Mouse (Mus musculus) CH12.LX (cell line): ENCODE results near the gene Dpf3. TPM values are rescaled to one million over a fixed set of nuclear protein-coding genes. Genes with fewer than 3 reads are reported as not detected.

Source experiments
- DNase-seq: peaks from one replicate; pipeline ENCODE4 v3.0.0-alpha.2; 2013; ENCODE audit errors: extremely low read depth
- H3K27ac ChIP-seq: 2 replicates; pipeline ENCODE4 v1.5.1; 2012; ENCODE audit warnings: low read depth, mild to moderate bottlenecking, control low read depth, moderate library complexity; ENCODE audit not compliant: insufficient read depth
- H3K27me3 ChIP-seq: replicated peaks from 2 replicates; pipeline ENCODE3; 2012; ENCODE audit warnings: inconsistent platforms
- H3K36me3 ChIP-seq, 2 experiments: replicated peaks in 1 of 2; 2 replicates each; pipeline versions ENCODE3 to v1.6.1; 2012; ENCODE audit warnings: inconsistent platforms in 1 of 2, low read length in 1 of 2, mild to moderate bottlenecking in 1 of 2, mixed read lengths in 1 of 2, moderate library complexity in 1 of 2; ENCODE audit not compliant: control insufficient read depth in 1 of 2, insufficient read depth in 1 of 2
- H3K4me1 ChIP-seq, 2 experiments: 2 replicates each; pipeline ENCODE4 v1.6.1; 2012; ENCODE audit warnings: inconsistent platforms in 1 of 2, moderate library complexity in 1 of 2; ENCODE audit not compliant: insufficient read depth in 2 of 2, control insufficient read depth in 1 of 2
- H3K4me2 ChIP-seq: 2 replicates; pipeline ENCODE4 v1.6.1; 2012; ENCODE audit warnings: low read depth, mild to moderate bottlenecking, control low read depth; ENCODE audit not compliant: poor library complexity, insufficient read depth, severe bottlenecking
- H3K4me3 ChIP-seq, 3 experiments: fragments of 150-350 bp in 1 of 3; sonication (generic) in 1 of 3; replicated peaks in 1 of 3; 2 replicates each; pipeline versions ENCODE3 to v1.5.1; 2011 to 2012; ENCODE audit warnings: low read depth in 2 of 3, low read length in 2 of 3, mild to moderate bottlenecking in 2 of 3, moderate library complexity in 2 of 3, control low read depth in 1 of 3, improper control_type of control experiment in 1 of 3, inconsistent platforms in 1 of 3, mixed read lengths in 1 of 3; ENCODE audit not compliant: poor library complexity in 1 of 3
- H3K79me2 ChIP-seq: replicated peaks from 2 replicates; pipeline ENCODE4 v1.6.1; 2012; ENCODE audit warnings: mild to moderate bottlenecking, moderate library complexity; ENCODE audit not compliant: control insufficient read depth, poor library complexity, insufficient read depth, severe bottlenecking; ENCODE audit errors: extremely low read depth
- H3K9ac ChIP-seq: 2 replicates; pipeline ENCODE4 v1.6.1; 2012; ENCODE audit warnings: low read depth, mild to moderate bottlenecking, control low read depth, moderate library complexity; ENCODE audit not compliant: insufficient read depth
- H3K9me3 ChIP-seq: replicated peaks from 2 replicates; pipeline ENCODE3; 2012; ENCODE audit warnings: low read length, inconsistent platforms, mixed read lengths
- BHLHE40 ChIP-seq: IDR thresholded peaks from 2 replicates; pipeline ENCODE4 v1.6.1; 2011; ENCODE audit warnings: mild to moderate bottlenecking, low read depth, low read length, improper control_type of control experiment
- CTCF ChIP-seq, 2 experiments: IDR thresholded peaks in 1 of 2; conservative IDR thresholded peaks in 1 of 2; 2 replicates each; pipeline ENCODE4 v1.5.1; 2011 to 2012; ENCODE audit warnings: low read depth in 2 of 2, low read length in 2 of 2, improper control_type of control experiment in 1 of 2, inconsistent platforms in 1 of 2, mild to moderate bottlenecking in 1 of 2, moderate library complexity in 1 of 2
- ELF1 ChIP-seq: IDR thresholded peaks from 2 replicates; pipeline ENCODE4 v1.6.1; 2014; ENCODE audit warnings: low read depth, mild to moderate bottlenecking, inconsistent platforms, low read length, improper control_type of control experiment
- HCFC1 ChIP-seq: IDR thresholded peaks from 2 replicates; pipeline ENCODE4 v1.6.1; 2012; ENCODE audit warnings: low read depth, mild to moderate bottlenecking, inconsistent platforms, low read length, improper control_type of control experiment
- JUN ChIP-seq: IDR thresholded peaks from 2 replicates; pipeline ENCODE4 v1.6.1; 2011; ENCODE audit warnings: low read depth, mild to moderate bottlenecking, low read length, improper control_type of control experiment, moderate library complexity; ENCODE audit not compliant: insufficient read depth
- MAFK ChIP-seq: IDR thresholded peaks from 2 replicates; pipeline ENCODE4 v1.6.1; 2011; ENCODE audit warnings: low read length, improper control_type of control experiment; ENCODE audit not compliant: insufficient replicate concordance
- MXI1 ChIP-seq: IDR thresholded peaks from 2 replicates; pipeline ENCODE4 v1.6.1; 2011; ENCODE audit warnings: mild to moderate bottlenecking, low read depth, low read length, improper control_type of control experiment
- MYC ChIP-seq: IDR thresholded peaks from 2 replicates; pipeline ENCODE4 v1.6.1; 2011; ENCODE audit warnings: low read depth, mild to moderate bottlenecking, improper control_type of control experiment, low read length
- NELFE ChIP-seq: IDR thresholded peaks from 2 replicates; pipeline ENCODE4 v1.6.1; 2011; ENCODE audit warnings: low read depth, low read length, improper control_type of control experiment
- NRF1 ChIP-seq: IDR thresholded peaks from 2 replicates; pipeline ENCODE4 v1.6.1; 2014; ENCODE audit warnings: low read depth, mild to moderate bottlenecking, inconsistent platforms, low read length, improper control_type of control experiment, moderate library complexity
- POLR2A ChIP-seq: IDR thresholded peaks from 2 replicates; pipeline ENCODE4 v1.6.1; 2011; ENCODE audit warnings: low read depth, mild to moderate bottlenecking, improper control_type of control experiment, low read length
- POLR2AphosphoS2 ChIP-seq: IDR thresholded peaks from 2 replicates; pipeline ENCODE4 v1.6.1; 2011; ENCODE audit warnings: low read depth, low read length, improper control_type of control experiment
- RCOR1 ChIP-seq: conservative IDR thresholded peaks from 2 replicates; pipeline ENCODE4 v1.6.1; 2012; ENCODE audit warnings: low read depth, mild to moderate bottlenecking, inconsistent platforms, low read length, improper control_type of control experiment
- SIN3A ChIP-seq: IDR thresholded peaks from 2 replicates; pipeline ENCODE4 v1.6.1; 2012; ENCODE audit warnings: low read length, improper control_type of control experiment, inconsistent platforms
- TBP ChIP-seq: conservative IDR thresholded peaks from 2 replicates; pipeline ENCODE4 v1.6.1; 2011; ENCODE audit warnings: low read depth, low read length, improper control_type of control experiment
- UBTF ChIP-seq: IDR thresholded peaks from 2 replicates; pipeline ENCODE4 v1.6.1; 2012; ENCODE audit warnings: low read depth, mild to moderate bottlenecking, inconsistent platforms, low read length, improper control_type of control experiment, moderate library complexity
- USF2 ChIP-seq: conservative IDR thresholded peaks from 2 replicates; pipeline ENCODE4 v1.6.1; 2011; ENCODE audit warnings: low read depth, low read length, improper control_type of control experiment
- ZKSCAN1 ChIP-seq: IDR thresholded peaks from 2 replicates; pipeline ENCODE4 v1.6.1; 2012; ENCODE audit warnings: low read depth, inconsistent platforms, low read length, improper control_type of control experiment, borderline replicate concordance
- dilution Hi-C: fragments of 300-500 bp; cut with MboI; formaldehyde crosslinking; loops from 2 replicates; pipeline ENCODE4 v1.14.3; 2020; ENCODE audit warnings: low sequenced_read_pairs; ENCODE audit not compliant: extremely low pct_unique_long_range_greater_than_20kb, extremely low pct_ligation_motif_present
- in situ Hi-C: fragments of 300-500 bp; cut with MboI; formaldehyde crosslinking; loops from 3 replicates; pipeline ENCODE4 v1.14.3; 2019; ENCODE audit warnings: low sequenced_read_pairs, low pct_ligation_motif_present, low pct_unique_long_range_greater_than_20kb, mixed read lengths
- polyA plus RNA-seq: library from polyadenylated mRNA; unstranded; fragments of >175 nt; gene quantifications from 2 replicates; pipeline ENCODE4 v1.2.1, GENCODE M21; 2012; ENCODE audit warnings: low read depth; ENCODE audit not compliant: insufficient read length
- total RNA-seq, 2 experiments: library from RNA; depleted of rRNA; stranded (reverse); fragments of 300-350 nt in 1 of 2; fragments of >200 nt in 1 of 2; gene quantifications; 2 replicates each; pipeline ENCODE4 v1.2.3; 2012 to 2014

The Dpf3 gene
- total and polyA plus RNA-seq, 3 experiments: 0.42 to 1.2 (median 1.2) TPM

- no peak for DNase-seq
- Histone ChIP-seq H3K27me3 (no peaks in the 10 kb centered on the region), H3K9ac (no peak overlapping the region), H3K36me3 (no peaks in the 10 kb centered on the region), H3K4me2 (no peak overlapping the region), H3K79me2 (no peaks in the 10 kb centered on the region), H3K27ac (no peak overlapping the region), H3K4me3 (no peak overlapping the region), H3K9me3 (no peaks in the 10 kb centered on the region), H3K4me1 (no peaks in the 10 kb centered on the region; a peak in 1 of 4 replicates)
- in situ Hi-C loops: no loop called here
- dilution Hi-C loops: no loop called here
- no peak for TF ChIP-seq CTCF (conservative IDR thresholded peaks at IDR 0.05 in 1 of 2, IDR thresholded peaks at IDR 0.05 in 1 of 2; ENCODE audit: low read depth in 2 of 2, low read length in 2 of 2)
These were observed 278.7 kb downstream of the Dpf3 start for GRCm38 (mm10) chr12:83208841-83209240.

- no peaks in the 10 kb centered on the region for H3K9me3 ChIP-seq
- no peaks in the 10 kb centered on the region; a peak in 1 of 4 replicates for H3K4me1 ChIP-seq
- no peak overlapping the region for H3K4me3 ChIP-seq
- TF ChIP-seq ELF1 (no peak), MYC (no peak), NRF1 (no peak), HCFC1 (no peak), UBTF (no peak), MXI1 (no peak), RCOR1 (no peak), NELFE (no peak), JUN (no peak), USF2 (no peak), POLR2AphosphoS2 (no peak), MAFK (no peak), ZKSCAN1 (no peak), BHLHE40 (no peak)
- in situ Hi-C loops (no loop called here), dilution Hi-C loops (no loop called here)
- no peak overlapping the region for H3K9ac ChIP-seq
- no peak for DNase-seq
- no peaks in the 10 kb centered on the region for H3K36me3 ChIP-seq
- no peak overlapping the region for H3K4me2 ChIP-seq
- H3K27me3 ChIP-seq: no peaks in the 10 kb centered on the region
- H3K27ac ChIP-seq: no peak overlapping the region
- no peaks in the 10 kb centered on the region for H3K79me2 ChIP-seq
These were observed 279.5 kb downstream of the Dpf3 start for GRCm38 (mm10) chr12:83208011-83208410.

GRCm38 (mm10) chr12:83207481-83207880, 280.0 kb downstream of the Dpf3 start:
- Histone ChIP-seq H3K27me3 (no peaks in the 10 kb centered on the region), H3K36me3 (no peaks in the 10 kb centered on the region), H3K9me3 (no peaks in the 10 kb centered on the region), H3K9ac (no peak overlapping the region), H3K4me1 (no peaks in the 10 kb centered on the region; a peak in 1 of 4 replicates), H3K27ac (no peak overlapping the region), H3K4me2 (no peak overlapping the region), H3K79me2 (no peaks in the 10 kb centered on the region), H3K4me3 (no peak overlapping the region)
- dilution Hi-C loops: no loop called here
- TF ChIP-seq POLR2A (no peak), SIN3A (no peak), MAFK (no peak), TBP (no peak)
- in situ Hi-C loops: no loop called here
- DNase-seq: no peak
